Mouse (Mus musculus) small intestine, adult 2 months (tissue): Measurements from ENCODE around the gene Il12a.

Source experiments
- CTCF ChIP-seq: fragments of 200-500 bp; IDR thresholded peaks from 2 replicates; pipeline ENCODE4 v1.5.1; 2012; ENCODE audit warnings: low read depth, mild to moderate bottlenecking, control low read depth, inconsistent platforms, low read length, moderate library complexity, mixed read lengths; ENCODE audit not compliant: insufficient replicate concordance, insufficient read length; ENCODE audit errors: extremely low read depth
- POLR2A ChIP-seq: fragments of 200-500 bp; IDR thresholded peaks from 2 replicates; pipeline ENCODE4 v1.6.1; 2012; ENCODE audit warnings: low read depth, mild to moderate bottlenecking, control low read depth, inconsistent platforms, low read length, moderate library complexity

GRCm38 (mm10) chr3:68742718-68743471 is 52.5 kb downstream of the Il12a start:
- TF ChIP-seq CTCF = no peak
- TF ChIP-seq POLR2A = no peak
